Mouse (Mus musculus) heart, postnatal 10 days (tissue): ENCODE results near the gene Vmn2r76. TPM values are rescaled to one million over a fixed set of nuclear protein-coding genes. Genes with fewer than 3 reads are reported as not detected.
"Not testable (repeated sequence)": the region's sequence is repeated elsewhere in the genome, so short reads cannot be mapped to it uniquely, and the experiment has no call there.

Experiments used
- DNase-seq, 2 experiments: peaks; one replicate each; pipeline ENCODE4 v3.0.0; 2021
- intact Hi-C: fragments of 180-260 bp; cut with DNase I; formaldehyde crosslinking; loops from one replicate; pipeline ENCODE4 v1.15.1; 2025
- total RNA-seq, 2 experiments: library from RNA; stranded (reverse); gene quantifications; 2 replicates each; pipeline ENCODE4 v1.2.3; 2021

Vmn2r76 gene
- not detected for total RNA-seq

DNA sequence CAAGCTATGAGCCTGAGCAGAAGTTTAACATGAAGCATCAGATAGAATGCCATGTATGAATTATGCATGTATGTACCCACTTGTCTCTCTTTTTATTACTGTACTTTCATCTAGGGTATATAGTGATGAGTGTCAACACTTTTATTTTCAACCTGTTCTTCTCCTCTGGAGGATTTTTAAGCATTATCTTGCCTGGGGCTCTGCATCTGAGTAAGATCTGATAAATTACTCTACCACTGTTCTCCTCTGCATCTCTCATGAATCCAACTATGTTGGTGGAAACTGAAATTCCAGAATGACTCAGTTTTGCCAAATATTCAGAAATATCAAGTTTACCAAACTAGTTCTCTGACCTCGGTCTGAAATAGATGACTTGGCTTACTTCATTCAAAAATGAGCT lies at the start of gene Vmn2r76:
Gene Vmn2r76 (minus strand): TSS at position 101 of the 400 bp plus-strand sequence.
- intact Hi-C loops, result no loop called here
- no peak for DNase-seq

DNA sequence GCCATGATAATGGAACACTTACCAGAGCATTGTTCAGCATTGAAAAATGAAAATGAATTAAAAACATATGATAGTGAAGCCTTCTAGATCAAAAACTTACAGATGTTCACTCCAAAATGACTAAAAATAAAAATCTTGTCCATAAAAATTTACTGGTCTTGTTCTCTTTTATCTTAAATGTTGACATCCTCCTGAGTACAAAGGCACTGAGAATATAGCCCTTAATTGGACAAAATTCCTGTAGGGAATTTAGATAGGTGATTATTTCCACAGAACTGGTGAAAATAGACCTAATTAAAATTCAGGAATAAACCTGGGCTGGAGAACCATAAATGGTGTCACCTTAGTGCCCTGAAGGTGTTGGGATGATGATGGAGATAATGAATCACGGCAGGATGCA lies 31.0 kb upstream of the Vmn2r76 start, which contains the start of gene Olfr310:
Gene Olfr310 (minus strand): TSS at position 101 of the 400 bp plus-strand sequence.
- intact Hi-C loops, result no loop called here
- no peak for DNase-seq

DNA sequence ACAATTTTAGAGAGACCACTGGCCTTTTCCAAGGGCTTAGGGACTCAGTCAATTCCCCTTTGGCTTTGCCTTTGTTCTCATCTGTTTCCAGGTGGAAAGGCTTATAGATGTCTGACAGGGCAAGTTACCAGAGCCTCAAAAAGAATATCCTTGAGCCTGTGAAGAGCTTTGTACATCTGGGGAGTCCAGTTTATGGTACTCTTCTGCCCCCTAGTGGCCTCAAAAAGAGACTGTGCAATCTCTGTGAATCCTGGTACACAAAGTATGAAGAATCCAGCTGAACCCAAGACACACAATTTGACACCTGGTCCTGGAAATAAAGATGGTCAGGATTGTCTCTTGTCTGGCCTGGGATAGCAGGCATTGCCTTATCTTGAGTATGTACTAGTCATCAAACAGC lies 34.8 kb downstream of the Vmn2r76 start:
- intact Hi-C loops, result no loop called here
- no peak for DNase-seq

DNA sequence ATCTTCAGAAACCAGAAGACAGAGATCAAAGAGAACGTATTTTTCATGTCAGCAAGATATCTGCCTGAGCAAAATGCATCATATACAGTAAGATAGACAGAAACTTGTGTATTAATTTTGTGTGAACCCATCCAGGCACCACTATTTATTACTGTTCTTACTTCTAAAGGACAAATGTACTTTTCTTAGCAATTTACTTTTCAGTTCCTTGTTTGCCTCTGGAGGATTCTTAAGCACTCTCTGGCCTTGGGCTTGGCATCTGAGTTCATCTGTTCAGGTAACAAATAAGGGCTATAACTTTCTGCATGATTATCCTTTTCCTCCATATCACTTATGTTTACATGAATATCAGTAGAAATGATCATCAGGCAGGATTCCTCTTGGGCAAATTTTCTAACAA lies 74.4 kb downstream of the Vmn2r76 start, which contains the start of gene Vmn2r75:
Gene Vmn2r75 (minus strand): TSS at position 101 of the 400 bp plus-strand sequence.
- intact Hi-C loops, DNase-seq: not testable (repeated sequence)

Other genes with a start within 250 kb of the Vmn2r76 start
- gene Vmn2r75, start 74.5 kb downstream of the Vmn2r76 start, total RNA-seq, result not detected
- gene Olfr310, start 30.9 kb upstream of the Vmn2r76 start, total RNA-seq, result not detected
- not detected for gene Olfr309, start 67.4 kb upstream of the Vmn2r76 start, total RNA-seq
- gene Olfr308, start 79.3 kb upstream of the Vmn2r76 start, total RNA-seq, result not detected
- not detected for gene Olfr307, start 91.3 kb upstream of the Vmn2r76 start, total RNA-seq
- gene Olfr305, start 120.6 kb upstream of the Vmn2r76 start, total RNA-seq, result not detected
- gene Olfr304, start 140.3 kb upstream of the Vmn2r76 start, total RNA-seq, result not detected
- not detected for gene Olfr303, start 151.5 kb upstream of the Vmn2r76 start, total RNA-seq
- not detected for gene Olfr301, start 157.5 kb upstream of the Vmn2r76 start, total RNA-seq
- gene Olfr299, start 213.6 kb upstream of the Vmn2r76 start, total RNA-seq, result not detected
- gene Olfr298, start 246.2 kb upstream of the Vmn2r76 start, total RNA-seq, result not detected